In genomic region chr1:193129786-193130455, GRCm38 (mm10) we compare ENCODE assay signal across 7 mouse cellular contexts. TPM values are rescaled to one million over a fixed set of nuclear protein-coding genes. Genes with fewer than 3 reads are reported as not detected.
DNase-seq lines count a peak whose midpoint lies in the region; ATAC-seq lines count a peak whose summit lies in the region.

Diexf (minus strand) TSS chr1:193130272.

- H3K27ac ChIP-seq in embryonic facial prominence, embryonic 11.5 days (replicated peaks; ENCODE audit: low read depth, low read length) = no peak within 1 kb of the TSS
- peak within 1 kb of the TSS; percentile 86 for H3K27ac ChIP-seq in limb, embryonic 10.5 days
- peak within 1 kb of the TSS; percentile 78 for H3K27ac ChIP-seq in midbrain, embryonic 13.5 days

- WGBS in embryonic facial prominence, embryonic 11.5 days = under 1% methylated on average over 61 of the region's 61 CpGs
- WGBS in limb, embryonic 10.5 days = under 1% methylated on average over 61 of the region's 61 CpGs
- WGBS in midbrain, embryonic 13.5 days = under 1% methylated on average over 61 of the region's 61 CpGs

- H3K9ac ChIP-seq in embryonic facial prominence, embryonic 11.5 days (replicated peaks; ENCODE audit: low read length) = peak within 1 kb of the TSS; percentile 70
- H3K9ac ChIP-seq in midbrain, embryonic 13.5 days (replicated peaks) = peak within 1 kb of the TSS; percentile 88

- H3K9me3 ChIP-seq in embryonic facial prominence, embryonic 11.5 days (replicated peaks; ENCODE audit: control insufficient read depth, low read length) = no peaks in the 10 kb centered on the region
- H3K9me3 ChIP-seq in limb, embryonic 10.5 days (replicated peaks) = no peaks in the 10 kb centered on the region
- no peaks in the 10 kb centered on the region for H3K9me3 ChIP-seq in midbrain, embryonic 13.5 days

- no peaks in the 10 kb centered on the region; the same call in 1 of the 2 replicates for H3K36me3 ChIP-seq in embryonic facial prominence, embryonic 11.5 days (replicated peaks; ENCODE audit: control insufficient read depth, insufficient read depth, low read depth, low read length)
- H3K36me3 ChIP-seq in limb, embryonic 10.5 days = peaks cover 34% of the 10 kb centered on the region
- H3K36me3 ChIP-seq in midbrain, embryonic 13.5 days = peaks cover 20% of the 10 kb centered on the region

- no peaks in the 10 kb centered on the region for H3K4me1 ChIP-seq in embryonic facial prominence, embryonic 11.5 days (ENCODE audit: control insufficient read depth, insufficient read depth, low read length)
- peaks cover 11% of the 10 kb centered on the region for H3K4me1 ChIP-seq in limb, embryonic 10.5 days
- peaks cover 15% of the 10 kb centered on the region for H3K4me1 ChIP-seq in midbrain, embryonic 13.5 days (replicated peaks)

- H3K27me3 ChIP-seq in embryonic facial prominence, embryonic 11.5 days (ENCODE audit: control insufficient read depth, insufficient read depth, low read length) = no peaks in the 10 kb centered on the region
- no peaks in the 10 kb centered on the region for H3K27me3 ChIP-seq in limb, embryonic 10.5 days (ENCODE audit: low read depth, poor library complexity, severe bottlenecking)
- no peaks in the 10 kb centered on the region for H3K27me3 ChIP-seq in midbrain, embryonic 13.5 days

- peak within 1 kb of the TSS; percentile 41 for H3K4me2 ChIP-seq in embryonic facial prominence, embryonic 11.5 days (ENCODE audit: low read depth, low read length)
- H3K4me2 ChIP-seq in midbrain, embryonic 13.5 days (replicated peaks) = peak within 1 kb of the TSS; percentile 66

- H3K4me3 ChIP-seq in embryonic facial prominence, embryonic 11.5 days (ENCODE audit: low read depth, low read length) = peak within 1 kb of the TSS; percentile 71
- peak within 1 kb of the TSS; percentile 82 for H3K4me3 ChIP-seq in limb, embryonic 10.5 days
- H3K4me3 ChIP-seq in midbrain, embryonic 13.5 days (replicated peaks) = peak within 1 kb of the TSS; percentile 99

- peak; percentile 94 for ATAC-seq in embryonic facial prominence, embryonic 11.5 days (replicated peaks; ENCODE audit: insufficient number of reproducible peaks, low FRiP score, low TSS enrichment, low read depth)
- ATAC-seq in granulocyte monocyte progenitor cell, adult 5-6 weeks (replicated peaks; ENCODE audit: poor library complexity, severe bottlenecking) = peak; percentile 95
- ATAC-seq in midbrain, embryonic 13.5 days = peak; percentile 95

- peak; percentile 99 for DNase-seq in adrenal gland, postnatal 14 days
- DNase-seq in embryonic facial prominence, embryonic 11.5 days (ENCODE audit: low spot score) = peak; percentile 100
- peak; percentile 94 for DNase-seq in kidney, adult 11 months
- peak; percentile 100 for DNase-seq in limb, embryonic 10.5 days (ENCODE audit: low spot score)
- DNase-seq in spleen, adult 12 weeks (ENCODE audit: low spot score) = peak; percentile 97

RNA-seq across cellular contexts. Expression of gene Diexf, which starts in this region (rescaled TPM):
- total RNA-seq in adrenal gland, postnatal 14 days (2021) = 18.9 and 19.5 TPM in 2 replicates
- polyA plus RNA-seq in embryonic facial prominence, embryonic 11.5 days (2014; fragmentation: Nextera tagmentation; extraction: Ambion mirVana) = 8.6 and 11.1 TPM in 2 replicates
- total RNA-seq in granulocyte monocyte progenitor cell, adult 5-6 weeks (2014; fragmentation: Nextera tagmentation) = 26.3 and 40.3 TPM in 2 replicates
- 21.9 and 26.1 TPM in 2 replicates for total RNA-seq in granulocyte monocyte progenitor cell, adult 5-6 weeks (2017)
- 10.1 and 11.5 TPM in 2 replicates for polyA plus RNA-seq in limb, embryonic 10.5 days (2016; fragmentation: Nextera tagmentation; extraction: Ambion mirVana)
- polyA plus RNA-seq in midbrain, embryonic 13.5 days (2015; fragmentation: Nextera tagmentation; extraction: Ambion mirVana) = 8.7 and 10.2 TPM in 2 replicates
